Mouse (Mus musculus): ENCODE data around the gene Stmn3. TPM values are rescaled to one million over a fixed set of nuclear protein-coding genes. Genes with fewer than 3 reads are reported as not detected.

Stmn3 gene
- polyA plus RNA-seq (2012), result not detected in 2 replicates

GRCm38 (mm10) chr2:181314080-181314810 is at the start of gene Stmn3:
TSS of gene Stmn3 (minus strand) at chr2:181314500.
- TF ChIP-seq GATA1 (IDR thresholded peaks at IDR 0.05; ENCODE audit: low read length), result no peak

GRCm38 (mm10) chr2:181363946-181364345 is 49.6 kb upstream of the Stmn3 start:
- TF ChIP-seq GATA1 (IDR thresholded peaks at IDR 0.05; ENCODE audit: low read length), result no peak

DNA sequence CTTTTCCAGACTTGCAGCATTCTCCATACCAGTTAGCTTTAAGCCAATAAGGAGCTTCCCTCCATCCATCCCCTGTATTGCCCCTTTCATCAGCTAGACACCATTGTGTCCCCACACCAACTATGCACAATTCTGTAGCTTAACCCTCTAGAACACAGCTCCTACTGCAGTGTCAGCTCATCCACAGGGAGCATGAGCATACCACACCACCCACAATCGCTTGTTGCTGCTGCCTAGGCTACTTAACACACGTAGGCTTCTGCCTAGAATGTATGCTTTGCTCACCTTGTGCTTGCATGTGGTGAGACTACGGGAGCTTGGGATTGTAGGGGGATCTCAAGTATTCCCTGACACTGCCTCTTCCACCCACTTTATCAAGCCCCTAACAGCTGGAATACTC is 42.5 kb upstream of the Stmn3 start:
- no peak for TF ChIP-seq GATA1 (IDR thresholded peaks at IDR 0.05; ENCODE audit: low read length)

DNA sequence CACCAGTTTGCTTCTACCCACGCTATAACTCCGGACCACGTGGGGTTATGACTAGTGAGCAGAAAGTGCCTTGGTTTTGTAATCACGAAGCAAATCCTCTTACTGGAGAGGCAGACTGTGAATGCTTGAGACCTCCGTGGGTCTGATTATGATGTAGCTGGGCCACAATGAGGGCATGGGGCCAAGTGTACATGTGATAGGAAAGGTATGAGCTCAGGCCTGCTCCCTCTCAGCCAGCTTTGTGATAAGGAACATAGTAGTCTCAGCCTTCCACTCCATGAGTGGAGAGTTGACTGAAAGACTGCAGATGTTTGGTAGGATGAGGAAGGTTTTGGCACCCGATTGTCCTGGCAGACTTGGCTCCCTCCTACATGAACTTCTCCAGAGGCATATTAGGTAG is 28.5 kb upstream of the Stmn3 start:
- TF ChIP-seq GATA1 (IDR thresholded peaks at IDR 0.05; ENCODE audit: low read length), result no peak

DNA sequence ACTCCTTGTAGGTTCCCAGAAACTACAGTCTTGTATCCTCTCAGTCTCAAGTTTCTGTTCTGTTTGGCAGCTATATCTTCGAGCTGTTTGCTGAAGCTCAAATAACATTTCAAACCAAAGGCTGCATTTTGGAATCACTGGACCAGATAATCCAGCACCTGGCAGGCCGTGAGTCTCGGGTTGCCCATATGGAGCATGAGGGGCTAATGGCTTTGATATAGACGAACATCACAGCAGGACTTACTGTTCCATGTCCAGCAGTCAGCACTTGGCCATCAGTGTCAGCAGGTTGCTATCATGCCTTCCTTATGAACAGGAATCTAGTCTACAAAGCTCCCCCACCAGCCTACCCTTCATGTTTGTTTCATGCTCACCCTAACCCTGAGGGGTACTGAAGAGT is 26.1 kb upstream of the Stmn3 start:
- TF ChIP-seq GATA1 (IDR thresholded peaks at IDR 0.05; ENCODE audit: low read length), result no peak

DNA sequence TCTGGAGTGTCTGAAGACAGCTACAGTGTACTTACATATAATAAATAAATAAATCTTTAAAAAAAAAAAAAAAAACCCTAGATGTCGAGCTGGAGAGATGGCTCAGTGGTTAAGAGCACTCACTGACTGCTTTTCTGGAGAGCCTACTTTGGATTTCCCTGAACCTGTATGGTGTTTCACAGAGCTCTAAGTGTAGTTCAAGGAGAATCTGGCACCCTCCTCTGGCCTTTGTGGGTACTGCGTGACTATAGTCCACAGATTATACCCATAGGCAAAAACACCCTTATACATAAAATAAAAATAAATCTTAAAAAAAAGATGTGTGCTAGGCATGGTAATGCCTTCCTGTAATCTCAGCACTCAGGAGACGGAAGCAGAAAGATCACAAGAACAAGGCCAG is 19.7 kb upstream of the Stmn3 start:
- no peak for TF ChIP-seq GATA1 (IDR thresholded peaks at IDR 0.05; ENCODE audit: low read length)

GRCm38 (mm10) chr2:181332542-181332941 is 18.2 kb upstream of the Stmn3 start:
- TF ChIP-seq GATA1 (IDR thresholded peaks at IDR 0.05; ENCODE audit: low read length), result no peak

DNA sequence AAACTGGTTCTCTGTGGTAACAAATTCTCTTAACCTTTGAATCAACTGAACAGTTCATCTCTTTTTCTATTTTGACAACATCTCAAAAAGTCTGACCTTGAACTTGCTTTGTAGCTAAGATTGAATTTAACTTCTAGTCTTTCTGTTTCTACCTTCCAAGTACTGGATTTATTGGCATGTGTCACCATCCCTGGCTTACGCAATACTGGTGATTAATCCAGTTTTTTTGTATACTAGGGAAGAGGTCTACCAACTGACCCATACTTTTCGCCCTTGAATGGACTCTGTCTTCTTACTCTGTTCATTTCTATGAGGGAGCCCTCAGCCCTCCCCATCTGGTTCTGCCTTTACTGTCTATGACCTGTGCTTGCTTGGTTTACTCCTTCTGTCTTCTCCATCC is 11.8 kb upstream of the Stmn3 start:
- TF ChIP-seq GATA1 (IDR thresholded peaks at IDR 0.05; ENCODE audit: low read length), result no peak

GRCm38 (mm10) chr2:181322136-181322535 is 7.8 kb upstream of the Stmn3 start:
- TF ChIP-seq GATA1 (IDR thresholded peaks at IDR 0.05; ENCODE audit: low read length), result no peak

- no peak for TF ChIP-seq GATA1 (IDR thresholded peaks at IDR 0.05; ENCODE audit: low read length)
Measured at GRCm38 (mm10) chr2:181320103-181320499, 5.8 kb upstream of the Stmn3 start.

DNA sequence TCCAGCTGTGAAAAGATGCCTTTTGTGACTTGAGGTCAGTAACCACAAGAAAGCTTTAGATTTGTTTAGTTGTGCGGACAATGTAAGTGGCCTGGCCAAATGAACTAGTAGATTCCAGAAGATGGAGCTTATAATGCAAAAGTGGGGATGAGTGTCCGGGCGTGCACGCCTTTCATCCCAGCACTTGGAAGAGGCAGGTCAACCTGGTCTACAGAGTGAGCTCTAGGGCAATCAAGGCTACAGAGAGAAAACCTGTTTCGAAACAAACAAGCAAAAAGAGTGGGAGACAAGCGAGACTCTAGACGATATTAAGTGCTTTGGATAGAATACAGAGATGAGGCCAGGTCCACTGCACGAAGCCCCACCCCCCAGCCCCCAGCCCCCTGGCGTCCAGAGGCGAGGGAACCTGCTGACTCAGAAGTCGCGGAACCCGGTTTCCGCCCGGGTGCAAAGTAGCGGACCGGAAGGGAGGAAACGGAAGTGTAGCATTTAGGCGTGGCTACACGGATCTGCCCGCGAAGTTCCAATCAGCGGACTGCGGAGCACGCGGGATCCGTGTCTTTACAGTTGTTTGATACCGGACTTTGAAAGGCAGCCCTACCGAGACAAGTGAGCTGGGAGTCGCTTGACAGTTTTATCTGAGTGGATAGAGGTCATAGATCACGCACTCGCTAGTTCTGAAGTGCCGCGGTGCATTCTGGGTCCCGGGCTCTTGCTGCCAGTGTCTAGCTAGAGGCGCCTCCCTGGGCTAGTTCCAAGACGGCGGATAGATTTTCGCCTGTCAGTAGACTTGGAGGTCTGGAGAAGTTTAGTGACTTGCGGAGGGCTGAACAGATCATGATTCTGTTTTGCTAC is 5.2 kb upstream of the Stmn3 start, which contains the start of gene Rtel1:
Gene Rtel1 (plus strand): TSS at position 492 of the 855 bp plus-strand sequence.
- no peak for TF ChIP-seq GATA1 (IDR thresholded peaks at IDR 0.05; ENCODE audit: low read length)

DNA sequence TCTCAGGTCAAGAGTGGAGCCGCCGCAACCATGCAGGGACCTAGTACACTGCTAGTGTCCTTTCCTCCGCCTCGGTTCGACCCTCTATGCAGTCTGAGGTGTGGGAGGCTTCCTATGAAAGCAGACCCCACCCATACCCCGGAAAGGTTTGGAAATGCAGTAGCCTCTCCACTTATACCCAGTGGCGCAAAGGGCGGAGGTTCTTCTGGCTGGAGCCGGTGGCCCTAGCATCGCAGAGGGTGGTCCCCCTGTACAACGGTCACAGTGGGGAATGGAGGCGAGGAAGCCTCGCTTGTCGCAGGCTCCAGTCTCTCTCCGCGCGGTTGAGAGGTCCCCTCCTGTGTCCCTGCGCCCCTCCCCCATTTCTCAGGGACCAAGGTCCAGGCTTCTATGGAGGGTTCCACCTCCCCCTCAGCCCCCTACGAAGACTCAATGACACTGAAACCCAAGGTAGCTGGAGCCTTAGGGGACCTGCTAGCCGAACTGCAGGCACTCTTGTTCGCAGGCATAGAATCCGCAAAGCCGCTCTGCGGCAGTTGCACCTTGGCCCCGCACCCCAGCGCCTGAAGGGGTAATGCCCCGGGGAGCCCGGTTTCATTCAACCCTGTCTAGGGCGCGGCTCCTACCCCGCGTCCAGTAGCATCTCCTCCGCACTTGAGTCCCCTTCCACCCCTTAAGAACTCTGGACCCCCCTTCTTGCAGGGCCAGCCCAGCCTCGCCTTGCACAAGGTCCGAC is 788 bp downstream of the Stmn3 start:
- no peak for TF ChIP-seq GATA1 (IDR thresholded peaks at IDR 0.05; ENCODE audit: low read length)

GRCm38 (mm10) chr2:181313006-181313343 is 1.3 kb downstream of the Stmn3 start:
- TF ChIP-seq GATA1 (IDR thresholded peaks at IDR 0.05; ENCODE audit: low read length), result no peak

GRCm38 (mm10) chr2:181312435-181312834 is 1.9 kb downstream of the Stmn3 start:
- no peak for TF ChIP-seq GATA1 (IDR thresholded peaks at IDR 0.05; ENCODE audit: low read length)

DNA sequence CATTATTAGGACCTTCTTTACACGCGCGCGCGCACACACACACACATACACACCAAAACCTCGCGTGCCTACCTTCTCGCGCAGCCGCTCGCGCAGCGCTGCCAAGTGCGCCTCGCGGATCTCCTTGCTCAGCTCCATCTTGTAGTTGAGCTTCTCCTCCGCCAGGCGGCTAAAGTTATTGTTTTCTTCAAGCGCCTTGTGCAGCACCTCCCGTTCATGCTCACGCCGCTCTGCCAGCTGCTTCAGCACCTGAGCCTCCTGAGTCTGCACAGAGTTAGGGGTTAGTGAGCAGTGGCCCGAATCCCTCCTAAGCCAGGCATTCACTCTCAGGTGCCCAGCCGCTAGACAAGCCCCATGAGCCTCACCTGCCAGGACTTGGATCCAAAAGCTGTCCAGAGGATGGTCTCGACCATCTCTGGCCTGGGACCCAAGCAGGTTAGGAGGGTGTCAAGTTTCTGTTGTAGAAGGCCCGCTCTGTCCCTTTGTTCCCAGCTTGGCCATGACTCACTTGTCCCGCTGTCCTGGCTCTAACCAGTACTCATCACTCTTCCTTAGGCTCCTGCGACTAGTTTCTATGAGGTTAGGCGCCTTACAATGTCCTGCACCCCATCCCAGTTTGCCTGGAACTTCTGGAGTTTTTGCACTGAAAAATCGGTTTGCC is 7.0 kb downstream of the Stmn3 start:
- TF ChIP-seq GATA1 (IDR thresholded peaks at IDR 0.05; ENCODE audit: low read length), result no peak

- no peak for TF ChIP-seq GATA1 (IDR thresholded peaks at IDR 0.05; ENCODE audit: low read length)
Measured at GRCm38 (mm10) chr2:181304944-181305343, 9.4 kb downstream of the Stmn3 start.

Data from G1E-ER4 (cell line).